Mouse (Mus musculus) right cerebral cortex, adult 18-20 months (tissue): ENCODE data around the gene Mphosph9.
"Not testable (repeated sequence)": the region's sequence is repeated elsewhere in the genome, so short reads cannot be mapped to it uniquely, and the experiment has no call there.

ENCODE experiments used
- DNase-seq: peaks from one replicate; pipeline ENCODE4 v3.0.0; 2022; ENCODE audit warnings: mixed read lengths

Mphosph9 gene

DNA sequence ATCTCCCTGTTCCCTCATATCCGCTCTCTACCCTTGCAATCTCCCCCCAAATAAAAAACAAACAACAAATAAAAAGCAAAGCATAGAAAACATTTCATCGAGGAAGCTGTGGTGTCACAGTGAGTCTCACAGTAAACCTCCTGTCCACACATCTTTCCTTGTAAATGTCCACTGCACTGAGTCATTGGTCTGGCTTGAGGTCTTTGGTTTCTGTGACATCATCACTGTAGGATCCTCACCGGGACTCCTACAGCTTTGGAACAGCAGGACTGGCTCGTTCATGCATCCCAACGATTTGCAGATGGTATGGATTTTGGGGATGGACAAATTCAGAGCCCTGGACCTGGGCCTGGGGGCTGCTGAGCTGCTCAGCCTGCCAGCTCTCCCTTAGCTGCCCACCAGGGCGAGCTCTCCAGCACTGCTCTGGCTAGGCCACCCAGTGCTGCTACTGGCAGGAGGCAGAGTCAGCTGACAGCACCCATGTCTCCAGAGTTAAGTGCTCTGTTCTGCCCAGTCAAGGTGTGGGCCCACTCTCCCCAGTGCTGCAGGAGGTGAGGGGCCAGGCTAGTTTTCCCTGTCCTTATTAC lies 14.1 kb upstream of the Mphosph9 start:
- DNase-seq, result not testable (repeated sequence)

DNA sequence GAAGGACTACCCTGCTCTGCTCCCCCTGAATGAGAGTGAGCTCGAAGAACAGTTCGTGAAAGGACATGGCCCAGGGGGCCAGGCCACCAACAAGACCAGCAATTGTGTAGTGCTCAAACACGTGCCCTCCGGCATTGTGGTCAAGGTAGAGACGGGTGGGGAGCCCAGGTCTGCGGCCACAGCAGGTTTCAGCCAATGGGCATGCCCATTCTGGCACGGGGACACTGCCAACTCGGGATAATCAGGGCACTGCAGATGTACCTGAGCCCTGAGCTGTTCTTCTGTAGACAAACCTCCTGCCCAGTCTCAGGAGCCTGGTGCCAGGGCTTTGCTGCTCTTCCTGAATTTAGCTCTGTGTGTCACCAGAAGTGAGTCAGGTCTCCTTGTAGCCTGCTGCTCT lies 11.0 kb upstream of the Mphosph9 start:
- no peak for DNase-seq

DNA sequence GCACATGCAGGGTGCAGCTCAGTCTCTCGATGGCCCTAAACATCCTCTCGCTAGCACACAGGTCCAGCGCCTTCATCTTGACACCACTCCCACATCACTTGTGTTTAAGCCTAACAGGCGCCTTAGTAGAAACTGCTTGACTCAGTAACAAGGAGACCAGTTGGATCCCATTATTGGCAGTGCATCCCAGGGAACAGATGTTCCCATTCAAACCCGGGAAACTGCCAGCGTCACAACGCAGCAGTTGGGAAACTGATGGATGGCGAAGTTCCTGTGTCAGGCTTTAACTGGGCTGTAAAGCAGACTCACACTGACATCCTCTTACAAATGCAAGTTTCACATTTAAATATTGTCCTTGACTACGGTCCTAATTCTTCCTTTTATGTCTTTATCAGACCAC lies 10.1 kb upstream of the Mphosph9 start:
- peak; percentile 81 for DNase-seq

DNA sequence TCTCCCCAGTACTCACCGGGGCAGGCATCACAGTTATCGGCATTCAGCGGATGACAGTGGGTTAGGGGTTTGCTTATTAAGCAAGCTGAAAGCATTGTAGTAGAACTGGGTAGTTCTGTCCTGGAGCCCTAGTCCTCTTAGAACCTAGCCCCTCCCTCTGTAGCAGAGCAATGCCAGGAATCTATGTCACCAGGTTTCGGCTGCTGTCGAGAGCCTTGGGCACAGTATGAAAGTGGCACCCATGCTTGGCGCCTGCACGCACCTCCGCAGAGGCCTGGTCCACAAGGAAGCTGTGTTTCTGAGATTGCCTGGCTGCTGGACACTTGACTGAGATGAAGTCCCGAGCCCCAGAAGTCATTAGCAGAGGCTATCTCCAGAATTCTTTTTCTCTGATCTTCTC lies 9.3 kb upstream of the Mphosph9 start:
- no peak for DNase-seq

DNA sequence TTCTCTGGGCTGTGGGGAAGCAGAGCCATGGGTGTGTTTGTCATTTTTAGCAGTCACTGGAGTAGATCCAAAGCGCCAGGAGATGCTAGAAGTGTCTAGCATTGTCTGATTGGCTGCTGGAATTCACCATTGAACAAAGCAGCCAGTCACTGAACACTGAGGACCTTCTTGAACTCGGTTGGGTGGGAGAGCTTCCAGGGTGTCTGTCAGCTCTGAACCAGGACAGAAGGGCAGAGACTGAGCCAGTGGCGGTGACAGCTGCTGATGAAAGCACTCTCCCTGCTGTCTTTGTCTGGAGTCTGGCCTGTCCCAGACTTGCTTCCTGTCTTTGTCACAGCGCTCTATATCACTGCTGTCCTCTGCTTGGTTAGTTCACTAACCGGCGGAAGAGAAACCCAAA lies 6.6 kb upstream of the Mphosph9 start:
- DNase-seq, result peak; percentile 67

DNA sequence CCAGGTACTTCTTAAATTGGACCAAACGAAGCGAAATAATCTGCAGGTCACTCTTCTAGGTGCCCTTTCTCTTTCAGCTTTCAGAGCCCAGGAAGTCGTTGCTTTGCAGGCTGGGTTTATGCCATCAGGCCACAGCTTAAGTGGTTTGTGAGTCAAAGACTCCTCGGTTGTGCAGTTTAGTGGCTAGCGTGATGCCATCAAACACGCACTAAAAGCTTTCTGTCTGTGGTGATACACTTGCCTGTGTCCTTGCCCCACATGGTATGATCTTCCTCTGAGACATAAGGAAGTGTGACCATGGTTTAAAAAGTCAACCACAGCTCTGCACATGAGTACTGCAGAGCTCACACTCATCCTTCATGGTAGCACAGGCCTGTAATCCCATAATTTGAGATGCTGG lies 2.3 kb upstream of the Mphosph9 start:
- DNase-seq, result no peak

DNA sequence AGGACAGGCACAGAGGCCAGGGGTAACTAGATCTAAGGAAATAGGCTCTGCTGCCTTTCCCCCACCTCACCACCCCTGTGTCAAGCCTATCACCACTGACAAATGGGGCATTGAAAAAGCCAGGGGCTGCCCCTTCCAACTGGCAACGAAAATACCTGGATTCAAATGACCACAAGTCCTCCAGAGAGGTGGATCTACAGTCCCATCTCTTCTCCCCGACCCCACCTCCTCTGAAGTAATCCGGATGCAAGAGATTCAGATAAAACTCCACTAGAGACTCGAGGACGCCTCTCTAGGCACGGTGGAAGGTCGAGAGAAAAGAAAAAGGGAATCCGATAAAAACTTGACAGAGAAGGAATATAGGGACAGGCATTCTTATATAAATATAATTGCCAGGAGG lies 943 bp downstream of the Mphosph9 start:
- DNase-seq, result no peak

DNA sequence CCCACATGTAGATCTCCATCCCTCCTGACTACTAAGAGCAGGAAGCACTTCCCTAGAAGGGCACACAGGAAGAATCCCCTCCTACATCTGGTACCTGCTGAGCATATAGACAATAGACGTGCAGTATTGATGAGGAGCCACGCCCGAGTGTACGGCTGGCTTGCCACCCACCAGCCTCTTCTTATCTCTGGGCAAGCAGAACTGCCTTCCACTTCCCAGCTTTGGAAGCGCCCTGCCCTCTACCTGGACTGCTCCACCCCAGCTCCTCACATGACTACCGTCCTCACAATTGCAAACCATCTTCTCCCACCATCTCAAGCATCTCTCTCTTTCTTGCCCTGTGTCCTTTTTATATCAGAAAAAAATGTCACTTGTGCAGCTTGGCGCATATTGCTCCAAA lies 10.1 kb downstream of the Mphosph9 start:
- DNase-seq, result no peak

DNA sequence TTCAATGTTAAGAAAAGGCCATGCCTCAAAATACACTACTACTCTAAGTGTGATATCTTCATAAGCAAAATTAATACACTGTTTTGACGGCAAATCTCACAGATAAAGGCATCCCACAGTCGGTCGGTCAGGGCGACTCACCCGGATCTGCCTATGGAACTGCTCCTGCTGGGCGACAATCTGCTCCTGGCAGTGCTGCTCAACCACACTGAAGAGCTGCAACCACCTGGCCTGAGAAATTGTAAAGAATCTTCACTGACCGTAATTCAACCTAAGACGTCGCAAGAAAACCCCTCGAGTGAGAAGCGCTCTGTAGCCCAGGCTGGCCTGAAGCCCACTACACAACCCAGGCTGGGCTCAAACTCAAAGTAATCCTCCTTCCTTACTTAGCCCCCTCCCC lies 11.8 kb downstream of the Mphosph9 start:
- no peak for DNase-seq

DNA sequence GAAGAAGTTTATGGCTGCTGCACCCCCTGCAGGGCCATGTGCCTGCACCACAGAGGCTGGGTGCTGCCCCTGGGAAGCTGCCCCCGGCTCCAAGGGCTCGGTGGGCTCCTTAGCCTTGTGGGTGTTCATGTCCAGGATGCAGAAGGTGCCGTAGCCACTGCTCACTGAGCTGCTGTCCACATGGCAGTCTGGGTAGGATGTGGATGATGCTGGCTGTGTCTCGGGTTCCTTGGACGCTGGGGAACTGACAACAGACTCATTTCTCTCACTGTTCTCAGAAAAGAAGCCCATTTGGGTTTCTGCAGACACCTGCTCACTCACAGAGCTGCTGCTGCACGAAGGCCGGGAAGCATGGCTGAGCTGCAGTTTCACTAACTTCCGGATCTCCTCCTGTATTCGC lies 12.3 kb downstream of the Mphosph9 start:
- DNase-seq, result no peak

DNA sequence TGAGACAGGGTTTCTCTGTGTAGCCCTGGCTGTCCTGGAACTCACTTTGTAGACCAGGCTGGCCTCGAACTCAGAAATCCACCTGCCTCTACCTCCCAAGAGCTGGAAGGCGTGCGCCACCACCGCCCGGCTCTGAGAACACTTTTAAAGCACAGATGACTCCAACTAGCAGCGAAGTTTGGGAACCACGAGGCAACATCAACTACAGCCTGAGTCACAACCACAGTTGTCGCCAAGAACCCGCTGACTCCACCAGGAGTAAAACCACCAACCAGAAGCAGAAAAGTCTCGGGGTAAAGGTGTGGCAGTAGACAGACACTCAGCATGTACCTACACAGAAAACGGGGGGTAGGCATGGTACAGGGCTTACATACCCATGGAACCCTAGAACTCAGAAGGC lies 17.7 kb downstream of the Mphosph9 start:
- no peak for DNase-seq

DNA sequence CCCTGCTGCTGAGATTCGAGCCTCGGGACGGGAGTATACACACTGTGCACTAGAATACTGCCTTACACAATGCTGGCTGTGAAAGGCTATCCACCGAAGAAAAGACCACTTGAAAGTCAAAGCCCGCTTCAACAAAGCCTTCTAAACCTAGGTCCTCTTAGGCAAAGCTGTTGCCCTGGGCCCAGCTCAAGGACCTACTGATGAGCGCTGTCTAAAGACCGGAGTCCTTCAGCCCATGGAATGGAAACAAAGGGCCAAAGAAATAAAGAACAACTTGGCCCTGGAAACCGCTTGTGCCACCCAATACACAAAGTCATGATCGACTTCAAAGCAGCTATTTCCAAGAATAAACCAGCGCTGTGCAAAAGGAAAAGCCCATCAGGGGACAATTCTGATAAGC lies 18.6 kb downstream of the Mphosph9 start:
- DNase-seq, result no peak

DNA sequence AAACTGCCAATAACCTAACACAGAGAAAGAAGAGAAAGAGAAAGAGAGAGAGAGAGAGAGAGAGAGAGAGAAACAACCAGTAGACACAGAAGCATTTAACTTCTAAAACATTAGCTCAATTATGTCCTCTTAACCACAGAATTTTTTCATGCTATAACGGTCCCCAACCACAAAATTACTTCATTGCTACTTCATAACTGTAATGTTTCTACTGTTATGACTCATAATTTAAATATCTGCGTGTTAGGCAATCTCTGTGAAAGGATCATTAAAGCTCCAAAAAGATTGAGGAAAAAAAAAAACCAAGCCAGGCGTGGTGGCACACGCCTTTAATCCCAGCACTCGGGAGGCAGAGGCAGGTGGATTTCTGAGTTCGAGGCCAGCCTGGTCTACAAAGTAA lies 24.9 kb downstream of the Mphosph9 start:
- DNase-seq, result not testable (repeated sequence)

DNA sequence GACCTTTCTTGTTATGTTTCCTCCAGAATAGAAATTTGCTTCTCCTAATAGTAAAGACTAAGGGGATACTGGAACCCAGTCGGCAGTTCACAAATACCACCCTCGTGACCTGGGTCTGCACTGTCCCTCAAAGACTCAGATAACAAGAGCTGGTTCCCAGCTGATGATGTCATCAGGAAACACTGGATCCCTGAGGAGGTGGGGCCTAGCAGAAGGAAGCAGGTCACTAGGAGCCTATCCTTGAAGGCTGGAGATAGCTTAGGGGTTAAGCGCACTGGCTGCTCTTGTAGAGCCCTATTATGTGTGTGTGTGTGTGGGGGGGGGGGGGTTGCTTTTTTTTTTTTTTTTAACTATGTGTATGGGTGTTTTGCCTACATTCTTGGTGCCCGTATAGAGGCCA lies 27.6 kb downstream of the Mphosph9 start:
- DNase-seq, result no peak

DNA sequence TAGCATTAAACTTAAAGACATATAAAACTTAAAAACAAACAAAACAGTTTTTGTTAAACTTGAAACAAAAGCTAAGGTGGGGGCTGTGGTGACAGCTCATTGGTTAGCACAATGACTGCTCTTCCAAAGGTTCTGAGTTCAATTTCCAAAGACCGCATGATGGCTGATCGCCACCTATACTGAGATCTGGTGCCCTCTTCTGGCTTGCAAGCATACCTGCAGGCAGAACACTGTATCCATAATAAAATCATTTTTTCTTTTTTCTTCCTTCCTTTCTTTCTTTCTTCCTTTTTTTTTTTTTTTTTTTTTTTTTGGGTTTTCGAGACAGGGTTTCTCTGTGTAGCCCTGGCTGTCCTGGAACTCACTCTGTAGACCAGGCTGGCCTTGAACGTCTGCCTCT lies 28.5 kb downstream of the Mphosph9 start:
- DNase-seq, result not testable (repeated sequence)

DNA sequence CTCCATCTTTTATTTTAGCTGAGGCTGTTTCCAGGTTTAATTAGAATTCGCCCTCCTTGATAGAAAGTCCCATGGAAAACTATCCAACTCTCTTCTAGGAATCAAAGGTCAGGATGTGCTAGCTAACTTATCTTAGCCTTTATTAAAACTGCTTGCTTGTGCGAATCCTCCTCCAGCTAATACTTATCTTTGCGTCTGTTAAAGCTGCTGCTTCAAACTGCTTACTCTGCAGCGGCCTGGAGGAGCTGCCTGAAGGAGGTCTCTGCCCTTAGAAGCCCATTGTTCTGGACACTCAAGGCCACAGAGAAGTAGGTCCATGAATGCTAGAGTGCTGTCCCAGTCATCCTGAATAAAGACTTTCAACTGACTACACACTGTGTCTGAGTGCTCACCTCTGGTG lies 31.3 kb downstream of the Mphosph9 start:
- no peak for DNase-seq

DNA sequence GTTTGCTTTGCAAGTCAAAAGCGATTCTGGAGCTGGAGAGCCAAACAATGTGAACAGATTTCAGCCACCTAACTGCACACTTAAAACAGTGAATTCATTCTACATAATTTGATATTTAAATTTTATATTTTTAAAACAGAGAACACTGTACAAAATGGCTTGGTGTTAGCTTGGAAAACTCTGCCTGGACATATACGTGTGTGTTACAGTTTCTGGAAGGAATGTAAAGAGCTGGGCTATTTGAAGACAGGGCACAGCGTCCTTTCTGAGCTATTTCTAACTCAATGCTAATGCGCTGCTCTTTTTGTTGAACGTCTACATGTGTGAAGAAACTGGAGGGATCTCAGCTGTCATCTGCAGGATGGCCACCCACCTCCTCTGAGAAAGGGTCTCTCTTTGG lies 33.8 kb downstream of the Mphosph9 start:
- no peak for DNase-seq

DNA sequence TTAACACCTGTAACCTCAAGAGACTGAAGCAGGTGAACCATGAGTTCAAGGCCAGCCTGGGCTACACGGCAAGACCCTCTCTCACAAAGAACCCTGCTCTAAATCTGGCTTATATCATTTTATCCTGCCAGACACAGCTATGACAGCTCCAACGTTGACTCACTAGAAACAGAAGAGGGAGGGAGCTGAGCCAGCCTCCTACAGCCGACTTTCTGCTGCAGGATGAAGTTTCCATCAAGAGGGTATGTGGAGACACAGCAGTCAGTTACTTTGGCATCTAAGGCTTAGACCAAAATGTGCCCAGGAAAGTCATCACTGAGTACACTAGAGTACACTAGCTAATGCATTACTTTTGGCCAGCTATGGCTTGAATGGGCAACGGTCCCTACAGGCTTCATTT lies 37.6 kb downstream of the Mphosph9 start:
- DNase-seq, result no peak

DNA sequence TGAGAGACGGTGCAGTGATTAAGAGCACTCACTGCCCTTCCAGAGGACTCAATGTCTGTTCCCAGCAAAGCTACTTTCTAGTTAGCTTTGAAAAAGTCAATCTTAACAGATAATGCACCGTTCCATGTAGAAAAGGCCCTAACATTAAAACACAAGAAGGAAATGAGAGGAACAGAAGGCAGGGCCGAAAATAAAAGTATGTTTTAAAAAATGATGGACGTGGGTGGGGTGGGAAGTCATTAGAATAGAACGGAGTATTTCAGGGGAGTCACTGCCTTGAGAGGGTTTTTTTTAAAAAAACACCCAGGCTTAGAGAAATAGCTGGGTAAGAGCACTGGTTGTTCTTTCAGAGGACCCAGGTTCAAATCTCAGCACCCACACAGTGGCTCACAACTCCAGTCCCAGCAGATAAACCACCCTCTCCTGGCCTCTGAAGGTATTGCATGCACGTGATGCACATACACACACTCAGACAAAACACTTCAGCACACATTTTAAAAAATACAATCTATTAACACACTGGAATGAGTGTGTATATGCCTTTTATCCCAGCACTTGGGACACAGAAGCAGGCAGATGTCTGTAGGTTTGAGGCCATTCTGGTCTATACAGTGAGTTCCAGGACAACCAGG lies 40.0 kb downstream of the Mphosph9 start:
- DNase-seq, result peak; percentile 47

DNA sequence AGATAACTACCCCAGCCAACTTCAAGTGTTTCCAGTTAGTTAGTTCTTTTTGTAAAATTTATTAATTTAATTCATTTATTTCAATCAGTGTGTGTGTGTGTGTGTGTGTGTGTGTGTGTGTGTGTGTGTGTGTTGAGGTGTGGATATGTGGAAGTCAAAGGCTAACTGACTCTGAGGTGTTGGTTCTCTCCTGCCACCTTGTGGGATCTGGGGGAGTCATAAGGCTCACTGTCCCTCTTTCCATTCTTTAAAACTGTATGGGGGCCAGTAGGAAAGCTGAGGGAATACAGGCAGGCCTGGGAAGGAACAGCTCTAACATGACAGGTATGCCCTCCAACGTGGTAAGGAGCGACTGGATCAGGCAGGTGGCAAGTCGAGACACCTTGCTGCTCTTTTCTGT lies 43.4 kb downstream of the Mphosph9 start:
- DNase-seq, result no peak

DNA sequence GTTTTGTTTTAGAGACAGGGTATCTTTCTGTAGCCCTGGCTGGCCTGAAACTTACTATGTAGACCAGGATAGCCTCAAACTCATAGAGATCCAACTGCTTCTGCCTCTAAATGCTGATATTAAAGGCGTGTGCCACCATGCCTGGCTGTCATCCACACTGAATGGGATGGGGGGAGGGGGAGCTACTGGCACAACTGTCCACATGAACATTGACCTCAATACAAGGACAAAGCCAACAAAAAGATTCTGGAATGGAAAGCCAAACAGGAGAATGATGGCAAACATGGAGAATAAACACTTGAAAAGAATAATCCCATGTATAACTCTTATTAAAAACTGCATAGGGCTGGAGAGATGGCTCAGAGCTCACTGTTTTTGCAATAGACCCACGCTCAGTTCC lies 44.9 kb downstream of the Mphosph9 start:
- no peak for DNase-seq

DNA sequence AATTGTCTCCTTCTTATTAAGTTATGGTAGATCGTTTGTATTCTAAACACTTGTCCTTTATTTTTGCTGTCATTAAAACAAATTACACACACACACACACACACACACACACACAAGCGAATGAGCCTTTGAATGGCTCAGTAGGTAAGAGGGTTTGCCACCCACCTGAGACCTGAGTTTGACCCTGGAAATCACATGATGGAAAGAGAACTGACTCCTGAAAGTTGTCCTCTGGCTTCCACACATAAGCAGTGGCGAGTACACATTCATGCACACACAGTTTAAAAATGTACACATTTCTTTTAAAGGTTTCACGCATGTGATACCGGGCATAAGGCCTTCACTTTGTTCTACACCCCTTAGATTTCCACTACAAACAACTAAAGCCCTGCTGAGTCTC lies 57.5 kb downstream of the Mphosph9 start:
- no peak for DNase-seq

DNA sequence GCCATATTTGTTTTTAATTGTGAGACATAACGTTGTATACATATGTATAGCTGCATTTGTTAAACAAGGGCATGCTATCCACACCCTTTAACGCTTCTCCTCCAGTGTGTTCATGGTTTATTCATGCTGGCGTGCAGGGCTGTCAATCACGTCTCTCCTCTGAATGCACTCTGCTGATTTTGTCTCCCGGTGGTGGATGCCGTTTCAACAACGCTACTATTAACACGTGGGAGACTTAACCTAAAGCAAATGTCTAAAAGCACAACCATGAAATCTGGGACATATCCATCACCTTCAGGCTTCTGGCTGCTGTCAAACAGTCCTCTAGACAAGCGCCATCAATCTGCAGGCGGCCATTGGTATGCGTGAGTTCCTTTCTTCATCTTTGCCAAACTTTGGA lies 58.1 kb downstream of the Mphosph9 start:
- DNase-seq, result no peak

DNA sequence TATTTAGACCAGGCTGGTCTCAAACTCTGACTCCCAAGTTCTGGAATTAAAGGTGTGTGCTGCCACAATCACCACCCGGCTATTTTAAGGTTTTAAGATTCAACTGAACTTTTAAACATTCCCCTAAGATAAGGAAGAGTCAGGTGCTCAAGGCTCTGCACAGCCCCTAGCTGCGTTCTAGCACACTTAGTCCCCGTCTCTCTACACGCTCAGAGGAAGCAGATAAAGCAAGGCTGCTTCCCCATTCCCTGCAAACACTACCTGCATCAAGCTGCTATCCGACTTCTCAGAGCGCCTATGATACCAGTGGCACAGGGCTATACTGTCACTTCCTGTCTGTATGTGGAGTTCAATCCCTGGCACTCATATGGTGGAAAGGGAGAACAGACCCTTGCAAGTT lies 60.1 kb downstream of the Mphosph9 start:
- no peak for DNase-seq

DNA sequence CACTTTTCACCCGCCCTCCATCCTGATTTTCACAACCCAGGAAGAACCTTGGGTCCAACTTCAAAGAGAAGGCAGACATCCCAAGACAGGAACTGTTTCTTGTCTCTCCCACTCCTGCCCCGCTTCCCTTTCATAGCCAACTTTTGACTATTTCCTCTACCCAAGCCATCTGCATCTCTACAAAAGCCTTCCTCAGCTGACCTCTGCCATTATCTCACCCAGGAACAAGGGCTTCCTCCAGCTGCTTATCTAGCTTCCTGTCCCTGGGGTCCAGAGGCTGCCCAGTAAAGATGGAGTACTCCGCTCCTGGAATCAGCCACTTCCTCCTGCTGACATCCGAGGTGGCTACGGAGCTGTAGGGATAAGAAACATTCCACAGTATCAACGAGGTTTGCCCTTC lies 61.0 kb downstream of the Mphosph9 start:
- no peak for DNase-seq
